Mouse (Mus musculus) brain, embryonic 14.5 days (tissue): ENCODE measurements at regions not wholly inside any gene's neighbourhood (a gene's known extent, or its start where the extent isn't known, plus 50 kb on each side); places are given as distances from the start of the nearest gene placed in this dataset.

ENCODE experiments used
- DNase-seq: peaks from one replicate; pipeline ENCODE4 v3.0.0-alpha.2; 2011; ENCODE audit warnings: low read depth
- CTCF ChIP-seq: fragments of 200-500 bp; IDR thresholded peaks from 2 replicates; pipeline ENCODE4 v1.5.1; 2012; ENCODE audit warnings: inconsistent platforms, mild to moderate bottlenecking, moderate library complexity, borderline replicate concordance; ENCODE audit not compliant: insufficient read depth, insufficient read length; ENCODE audit errors: extremely low read depth
- POLR2A ChIP-seq: fragments of 200-500 bp; IDR thresholded peaks from 2 replicates; pipeline ENCODE4 v1.6.1; 2012; ENCODE audit warnings: mild to moderate bottlenecking, inconsistent platforms, borderline replicate concordance; ENCODE audit not compliant: poor library complexity, insufficient read depth, insufficient read length, severe bottlenecking; ENCODE audit errors: extremely low read depth

DNA sequence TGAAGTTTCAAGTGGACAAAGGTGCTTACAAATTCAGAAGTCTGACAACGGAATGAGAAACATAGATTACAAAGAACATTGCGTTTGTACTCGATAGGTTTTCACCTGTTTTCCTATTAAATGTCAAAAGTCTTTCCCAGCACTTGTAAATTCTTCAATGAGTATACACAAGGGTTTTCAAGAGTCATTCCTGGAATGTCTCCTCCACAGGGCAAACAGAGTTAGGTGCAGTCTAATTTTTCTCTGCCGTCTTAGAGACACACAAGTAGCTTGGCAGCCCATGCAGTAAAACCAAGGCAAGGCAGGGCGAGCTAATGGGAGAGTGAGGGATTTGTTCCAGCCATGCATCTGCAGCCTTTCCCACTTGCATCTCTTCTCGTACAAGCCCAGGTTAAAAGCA, 516.6 kb upstream of the Atp11b start:
- DNase-seq: no peak
- TF ChIP-seq POLR2A: no peak
- no peak for TF ChIP-seq CTCF

DNA sequence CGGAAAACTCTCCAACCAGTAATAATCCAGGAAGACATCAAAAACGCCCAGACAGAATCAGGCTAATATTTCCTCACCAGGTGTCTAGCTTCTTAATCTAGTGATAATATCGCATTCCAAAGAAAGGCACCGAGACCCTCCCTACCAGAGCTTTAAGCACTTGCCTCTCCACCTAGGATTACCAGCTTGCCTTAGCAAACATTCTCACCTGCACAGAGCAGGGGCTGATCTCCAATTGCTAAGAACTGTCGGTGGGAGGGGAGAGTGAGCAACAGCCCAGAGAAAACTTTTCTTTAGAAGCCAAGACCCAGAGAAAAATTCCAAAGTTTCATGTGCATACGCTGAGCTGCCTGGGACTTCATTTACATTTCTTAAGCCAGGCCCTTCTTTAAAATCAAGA, 511.6 kb upstream of the Atp11b start:
- TF ChIP-seq POLR2A (no peak), CTCF (no peak)

DNA sequence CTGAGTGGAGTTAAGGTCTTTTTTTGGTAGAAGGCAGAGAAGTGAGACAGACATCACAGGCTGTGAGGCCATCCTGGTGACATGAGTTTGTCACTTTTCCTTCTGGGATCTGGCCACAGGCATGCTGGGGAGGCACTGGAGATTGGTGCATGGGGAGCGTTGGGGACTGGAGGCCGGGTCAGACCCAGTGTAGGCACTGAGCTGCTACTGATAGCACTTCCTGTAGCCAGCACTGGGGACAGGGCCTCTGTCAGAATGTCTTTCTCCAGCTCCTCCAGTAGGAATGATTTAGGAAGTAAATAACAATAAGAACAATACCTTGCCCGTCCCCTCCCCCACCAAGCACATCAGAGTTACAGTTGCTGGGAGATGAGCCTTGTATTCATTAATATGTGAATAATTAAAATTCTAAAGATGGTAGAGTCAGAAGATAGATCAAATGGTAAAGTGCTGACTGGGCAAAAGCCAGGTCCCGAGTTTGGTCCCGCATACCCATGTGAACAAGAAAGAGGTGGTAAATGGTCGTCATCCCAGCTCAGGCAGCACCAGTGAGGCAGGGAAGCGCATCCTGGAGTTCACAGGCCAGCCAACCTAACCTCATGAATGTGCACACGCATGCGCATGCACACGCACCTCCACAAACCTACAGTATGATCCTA, 510.9 kb upstream of the Atp11b start:
- no peak for DNase-seq
- TF ChIP-seq POLR2A: no peak
- no peak for TF ChIP-seq CTCF

More for the DNA sequence above, 511.6 kb upstream of the Atp11b start:
- no peak for DNase-seq

DNA sequence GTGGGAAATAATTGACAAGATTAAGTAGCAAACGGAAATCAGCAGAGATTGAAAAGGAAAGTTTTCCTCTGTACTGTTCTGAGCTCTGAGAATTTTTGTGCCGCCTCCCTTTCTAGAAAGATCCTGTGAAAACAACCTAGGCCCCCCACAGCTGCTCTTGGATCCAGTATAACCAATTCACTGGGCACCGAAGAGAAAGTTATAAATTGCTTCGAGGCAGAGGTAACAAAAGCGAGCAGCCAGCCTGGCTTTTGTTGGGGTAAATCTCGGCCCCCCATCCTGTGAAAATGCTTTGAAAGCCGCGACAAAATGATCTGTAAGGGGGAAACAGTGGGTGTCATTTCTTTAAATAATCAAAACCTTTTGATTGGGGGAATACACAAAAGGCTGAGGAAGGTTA, 508.9 kb upstream of the Atp11b start:
- no peak for TF ChIP-seq POLR2A
- TF ChIP-seq CTCF: no peak
- DNase-seq: peak; percentile 65

DNA sequence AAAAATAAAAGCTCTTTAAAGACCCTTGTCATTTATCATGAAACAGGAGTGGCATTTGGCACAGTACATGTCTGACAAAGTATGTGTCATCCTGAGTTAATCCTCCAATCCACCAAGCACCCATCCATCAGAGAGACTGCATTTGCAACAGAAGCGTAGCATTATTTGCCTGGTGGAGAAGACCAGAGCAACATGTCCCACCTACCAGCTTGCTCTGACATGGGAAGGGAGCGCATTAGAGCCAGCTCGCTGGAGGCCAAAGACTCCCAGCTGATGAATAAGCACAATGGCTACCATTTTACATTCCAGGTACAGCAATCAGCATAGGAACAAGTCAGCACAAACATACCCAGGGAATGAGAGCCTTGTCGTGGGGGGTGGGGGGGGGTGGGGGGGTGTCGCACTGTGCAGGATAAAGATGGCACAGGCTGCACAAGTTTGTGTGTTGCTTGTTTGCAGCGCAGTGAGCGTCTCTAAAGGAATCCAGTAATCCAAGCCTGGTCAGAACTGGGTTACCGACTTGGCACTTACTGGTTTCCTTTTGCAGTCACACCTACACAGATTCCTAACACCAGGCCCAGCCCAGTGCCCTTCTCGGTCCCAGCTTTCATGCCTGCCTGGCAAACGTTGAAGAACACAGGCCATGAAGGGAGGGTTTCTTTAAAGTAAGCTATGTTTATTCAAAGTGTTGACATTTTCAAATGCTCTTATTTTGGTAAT, 507.8 kb upstream of the Atp11b start:
- DNase-seq: peak; percentile 54
- TF ChIP-seq POLR2A (no peak), CTCF (no peak)

DNA sequence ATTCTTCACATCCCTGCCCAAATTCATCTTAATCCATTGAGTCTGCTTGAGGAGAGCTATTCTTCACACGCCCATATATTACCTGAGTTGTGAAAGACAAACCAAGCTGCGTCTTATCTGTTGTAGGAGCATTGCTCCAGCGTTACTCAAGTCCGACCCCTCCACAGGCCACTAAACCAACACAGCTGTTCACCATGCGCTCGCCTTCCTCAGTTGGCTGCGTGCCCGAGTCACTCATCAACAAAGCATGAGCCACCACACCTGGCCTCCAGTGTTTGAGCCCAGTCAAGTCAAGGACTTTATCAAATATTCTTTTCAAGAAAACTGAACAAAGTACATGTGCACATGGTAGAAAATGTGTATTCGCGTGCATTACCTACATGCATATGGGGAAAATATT, 504.7 kb upstream of the Atp11b start:
- no peak for TF ChIP-seq POLR2A
- no peak for TF ChIP-seq CTCF
- peak; percentile 56 for DNase-seq

DNA sequence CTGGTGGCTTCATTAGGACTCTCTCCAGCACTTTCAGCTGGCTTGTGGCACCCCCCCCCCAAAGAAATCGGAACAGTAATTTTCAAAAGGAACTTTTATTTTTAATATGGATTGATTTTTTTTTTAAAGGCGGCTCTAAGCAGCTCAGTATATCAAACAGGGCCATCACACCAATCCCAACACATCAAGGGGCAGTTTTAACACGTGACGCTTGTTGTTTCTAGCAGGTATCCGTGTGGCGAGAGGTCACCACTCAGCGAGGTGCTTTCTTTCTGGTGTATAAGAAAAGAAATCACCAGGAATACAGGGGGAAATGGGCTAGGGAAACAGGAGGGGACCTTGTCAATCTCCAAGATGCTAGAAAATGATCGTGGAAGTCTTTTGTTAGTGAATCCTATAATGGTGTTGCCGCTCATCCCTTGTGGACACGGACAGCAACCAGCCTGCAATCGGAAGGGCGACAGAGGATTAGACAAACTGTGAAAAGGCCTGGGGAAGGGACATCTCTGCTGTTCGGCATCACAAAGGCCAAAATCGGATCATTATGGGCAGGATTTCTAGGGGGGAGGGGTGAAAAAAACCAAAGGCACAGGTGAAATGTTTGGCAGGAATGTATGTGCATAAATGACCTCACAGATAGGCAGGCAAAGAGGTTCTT, 503.7 kb upstream of the Atp11b start:
- no peak for TF ChIP-seq POLR2A
- TF ChIP-seq CTCF: no peak
- peak; percentile 65 for DNase-seq

DNA sequence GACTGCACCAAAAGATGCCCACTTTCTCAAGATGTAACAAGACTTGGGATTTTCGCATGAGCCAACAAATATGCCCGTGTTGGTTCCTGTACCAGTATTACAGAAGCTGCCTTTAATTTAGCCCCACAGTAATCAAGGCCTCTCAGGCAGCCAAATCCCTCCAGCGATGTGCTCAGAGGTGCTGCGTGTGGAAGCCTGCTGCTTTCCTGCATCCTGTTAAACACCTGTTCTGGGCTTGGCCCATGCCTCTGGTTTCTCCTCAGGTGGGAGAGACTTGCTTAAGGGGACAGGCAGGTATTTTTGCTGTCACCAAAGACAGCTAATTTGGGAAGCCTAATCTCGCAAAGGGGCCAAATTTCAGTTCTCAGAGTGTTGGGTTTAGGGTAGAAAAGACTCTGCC, 500.0 kb upstream of the Atp11b start:
- TF ChIP-seq CTCF (no peak), POLR2A (no peak)
- no peak for DNase-seq

DNA sequence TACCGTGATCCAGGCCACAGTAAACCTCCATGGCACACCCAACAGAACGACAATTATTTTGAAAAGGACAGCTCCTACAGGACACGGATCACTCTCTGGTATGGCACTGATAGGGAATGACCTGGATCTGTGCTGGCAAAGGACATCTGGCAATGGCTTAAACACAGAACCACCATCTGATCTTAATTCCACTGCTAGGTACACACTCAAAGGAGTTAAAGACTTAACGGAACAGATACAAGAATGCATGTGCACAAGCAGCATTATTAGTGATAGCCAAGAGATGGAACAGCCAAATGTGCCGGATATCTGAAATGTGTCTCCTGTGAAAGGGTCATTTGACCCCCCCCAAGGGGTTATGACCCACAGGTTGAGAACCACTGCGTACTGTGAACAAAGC, 493.0 kb upstream of the Atp11b start:
- TF ChIP-seq CTCF (no peak), POLR2A (no peak)
- DNase-seq: no peak

DNA sequence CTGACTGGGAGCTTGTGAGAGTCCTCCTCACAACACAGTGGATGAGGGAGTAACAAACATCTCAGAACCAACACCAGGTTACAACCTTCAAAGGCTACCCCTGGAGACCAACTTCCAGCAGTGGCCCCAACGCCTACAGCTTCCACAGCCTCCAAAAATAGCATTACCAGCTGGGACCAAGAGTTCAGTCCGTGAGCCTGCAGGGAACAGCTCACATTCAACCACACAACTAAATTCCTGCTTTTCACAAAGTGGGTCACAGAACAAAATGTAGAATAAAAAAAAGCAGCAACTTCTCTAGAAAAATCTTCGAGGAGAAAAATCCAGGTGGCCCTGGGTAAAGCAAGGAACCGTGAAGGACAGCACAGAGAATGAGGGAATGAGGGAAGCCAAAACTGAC, 485.0 kb upstream of the Atp11b start:
- DNase-seq: no peak

DNA sequence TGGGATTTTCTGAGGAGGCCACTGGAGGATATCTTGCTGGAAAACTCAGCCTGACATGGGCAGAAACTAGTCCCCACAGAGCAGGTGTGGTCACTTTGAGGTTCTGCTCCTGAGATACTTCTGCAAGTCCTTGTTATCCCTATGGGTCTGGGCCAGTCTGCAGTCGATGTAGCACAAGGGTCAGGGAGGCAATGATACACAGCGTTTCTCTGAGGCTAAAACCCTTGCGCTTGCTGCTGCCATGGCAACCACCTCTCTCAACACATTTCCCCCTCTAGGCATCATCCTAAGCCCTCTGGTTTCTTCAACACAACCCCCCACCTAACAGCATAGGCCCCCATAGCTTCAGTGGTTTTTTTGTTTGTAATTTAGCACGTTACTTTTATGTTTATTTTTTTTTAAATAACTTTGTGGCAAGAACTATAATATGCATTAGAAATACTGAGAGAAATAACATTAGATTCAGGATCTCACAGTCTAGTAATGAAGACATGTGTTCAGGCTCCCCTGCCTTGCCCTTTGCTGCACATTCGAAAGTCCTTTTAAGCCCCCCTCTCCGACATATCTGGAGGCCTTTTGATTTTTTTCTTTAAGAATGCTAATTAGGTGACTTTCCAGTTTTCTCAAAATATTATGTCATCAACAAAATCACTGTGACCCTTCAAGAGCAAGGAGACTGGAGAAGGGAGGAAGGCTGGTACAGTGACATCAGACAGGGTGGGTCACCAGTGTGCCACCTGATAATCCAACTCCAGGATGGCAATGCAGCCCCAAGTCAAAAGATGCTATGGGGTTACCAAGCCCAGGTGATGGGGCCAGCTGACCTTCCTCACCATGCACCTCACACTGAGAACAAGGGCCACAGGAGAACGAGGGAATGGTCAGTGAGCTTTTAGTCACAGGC, 483.7 kb upstream of the Atp11b start:
- TF ChIP-seq CTCF: no peak
- no peak for TF ChIP-seq POLR2A
- peak; percentile 67 for DNase-seq

More for the DNA sequence above, 485.0 kb upstream of the Atp11b start:
- TF ChIP-seq CTCF (no peak), POLR2A (no peak)

DNA sequence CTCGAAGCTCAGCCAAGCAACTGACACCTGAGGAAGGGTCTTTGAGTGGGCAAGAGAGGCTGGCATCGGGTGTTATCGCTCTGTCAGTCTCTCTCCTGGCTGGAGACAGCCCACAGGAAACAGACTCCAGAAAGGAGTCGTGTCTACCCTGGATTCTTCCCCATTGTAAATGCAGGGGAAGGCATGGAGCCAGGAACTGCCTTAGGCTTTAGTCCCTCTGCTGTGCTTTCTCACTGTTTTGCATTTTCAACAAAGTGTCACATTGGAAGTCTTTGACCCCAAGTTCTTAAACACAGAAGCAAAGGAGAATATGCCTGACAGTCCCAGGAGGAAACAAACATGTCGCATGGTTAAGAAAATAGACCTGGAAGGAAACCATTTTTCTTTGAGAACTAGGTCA, 480.4 kb upstream of the Atp11b start:
- TF ChIP-seq CTCF: no peak
- no peak for TF ChIP-seq POLR2A
- DNase-seq: peak; percentile 49
